Mouse (Mus musculus): Measurements from ENCODE around the gene Abhd2.

Gene Abhd2

GRCm38 (mm10) chr7:79272789-79273718 is at the start of gene Abhd2:
TSS of gene Abhd2 (plus strand) at chr7:79273199.
- peak; percentile 98 for DNase-seq (ENCODE audit: low read depth)

DNA sequence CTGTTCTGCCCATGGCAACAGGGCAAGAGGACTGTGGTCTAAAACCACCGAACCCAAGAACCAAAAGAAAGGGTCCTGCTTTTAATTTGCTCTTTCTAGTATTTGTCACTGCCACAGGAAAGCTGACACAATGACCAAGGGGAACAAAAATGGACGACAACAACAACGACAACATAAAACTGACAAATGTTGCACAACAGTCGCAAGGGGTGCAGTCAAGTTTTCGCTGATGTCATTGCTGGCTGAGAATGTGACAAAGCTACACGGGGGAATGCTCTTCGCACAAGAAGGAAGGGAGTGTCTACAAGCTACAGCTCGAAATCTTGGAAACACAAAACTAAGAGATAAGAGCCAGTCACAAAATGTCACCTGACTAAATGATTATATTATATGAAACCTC is 47.5 kb upstream of the Abhd2 start:
- no peak for DNase-seq (ENCODE audit: low read depth)

GRCm38 (mm10) chr7:79226172-79226571 is 46.8 kb upstream of the Abhd2 start:
- no peak for DNase-seq (ENCODE audit: low read depth)

GRCm38 (mm10) chr7:79226834-79227486 is 46.0 kb upstream of the Abhd2 start:
- no peak for DNase-seq (ENCODE audit: low read depth)

DNA sequence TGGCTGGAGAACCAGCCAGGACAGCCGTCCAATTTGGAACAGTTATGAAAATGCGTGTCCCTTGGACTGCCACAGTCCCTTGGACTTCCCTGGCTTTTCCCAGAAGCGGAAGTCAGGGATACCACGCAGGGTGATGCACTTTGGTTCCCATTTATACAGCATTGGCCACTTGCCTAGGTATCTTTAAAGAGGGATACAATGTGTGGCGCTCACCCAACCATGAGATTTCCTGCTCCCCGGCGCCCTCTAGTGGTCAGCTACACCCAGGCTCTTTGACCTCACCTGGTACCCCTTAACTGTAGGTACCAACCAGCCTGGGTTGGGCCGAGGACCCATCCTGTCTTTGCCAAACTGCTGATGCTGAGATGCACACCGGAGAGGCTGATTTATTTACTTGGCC is 44.5 kb upstream of the Abhd2 start:
- DNase-seq (ENCODE audit: low read depth): peak; percentile 84

DNA sequence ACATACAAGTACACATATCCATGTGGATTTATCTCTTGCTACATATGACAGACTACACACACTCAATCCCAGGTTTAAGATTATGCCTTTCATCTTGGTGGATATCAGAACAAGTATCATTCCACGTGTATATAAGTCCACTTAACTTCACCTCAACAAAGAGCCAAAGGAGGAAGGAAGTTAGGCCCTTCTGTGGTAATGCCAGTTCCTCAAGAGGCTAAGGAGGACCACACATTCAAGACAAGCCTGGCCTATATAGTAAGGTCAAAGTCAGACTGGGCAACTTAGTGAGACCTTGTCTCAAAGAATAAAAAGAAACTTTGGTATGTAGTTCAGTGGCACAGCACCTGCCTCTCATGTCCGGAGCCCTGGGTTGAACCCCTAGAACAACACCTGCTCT is 41.4 kb upstream of the Abhd2 start:
- DNase-seq (ENCODE audit: low read depth): no peak

DNA sequence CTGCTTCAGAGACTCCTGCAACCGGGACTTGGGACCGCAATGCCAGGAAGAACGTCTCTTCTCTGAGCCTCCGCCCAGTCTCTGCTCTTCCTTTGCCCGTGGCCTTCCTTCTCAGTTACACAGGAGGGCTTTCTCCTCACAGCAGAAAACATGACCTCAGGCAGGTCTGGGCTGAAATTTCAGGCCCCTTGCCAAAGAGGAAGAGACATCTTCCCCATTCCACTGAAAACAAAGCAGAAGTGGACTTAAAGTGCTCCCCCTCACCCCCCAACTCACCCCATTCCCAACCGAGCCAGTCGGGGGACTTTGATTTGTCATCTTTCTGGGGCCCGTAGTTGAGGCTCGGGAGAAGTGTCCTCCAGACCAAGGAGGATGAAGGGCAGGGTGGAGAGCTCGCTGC is 41.0 kb upstream of the Abhd2 start:
- no peak for DNase-seq (ENCODE audit: low read depth)

GRCm38 (mm10) chr7:79238741-79239140 is 34.3 kb upstream of the Abhd2 start:
- peak; percentile 63 for DNase-seq (ENCODE audit: low read depth)

- no peak for DNase-seq (ENCODE audit: low read depth)
Measured at GRCm38 (mm10) chr7:79241931-79242625, 30.9 kb upstream of the Abhd2 start.

DNA sequence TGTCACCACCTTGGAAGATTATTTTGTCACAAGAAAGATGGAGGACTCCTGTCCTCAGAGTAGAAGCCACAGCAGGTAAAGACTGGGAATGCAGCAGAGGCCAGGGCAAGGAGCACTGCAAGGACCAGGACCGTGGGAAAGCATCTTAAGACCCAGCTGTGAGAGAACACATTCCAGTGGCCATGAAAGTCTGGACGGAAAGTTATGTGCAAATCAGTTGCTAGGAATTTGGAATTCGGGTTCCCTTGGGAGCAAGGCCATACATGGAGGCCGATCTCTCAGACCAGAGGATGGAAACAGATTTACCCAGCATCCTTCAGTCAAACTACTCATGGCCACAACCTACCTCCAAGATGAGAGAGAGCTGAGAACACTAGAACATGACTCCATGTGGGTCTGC is 29.8 kb upstream of the Abhd2 start:
- no peak for DNase-seq (ENCODE audit: low read depth)

DNA sequence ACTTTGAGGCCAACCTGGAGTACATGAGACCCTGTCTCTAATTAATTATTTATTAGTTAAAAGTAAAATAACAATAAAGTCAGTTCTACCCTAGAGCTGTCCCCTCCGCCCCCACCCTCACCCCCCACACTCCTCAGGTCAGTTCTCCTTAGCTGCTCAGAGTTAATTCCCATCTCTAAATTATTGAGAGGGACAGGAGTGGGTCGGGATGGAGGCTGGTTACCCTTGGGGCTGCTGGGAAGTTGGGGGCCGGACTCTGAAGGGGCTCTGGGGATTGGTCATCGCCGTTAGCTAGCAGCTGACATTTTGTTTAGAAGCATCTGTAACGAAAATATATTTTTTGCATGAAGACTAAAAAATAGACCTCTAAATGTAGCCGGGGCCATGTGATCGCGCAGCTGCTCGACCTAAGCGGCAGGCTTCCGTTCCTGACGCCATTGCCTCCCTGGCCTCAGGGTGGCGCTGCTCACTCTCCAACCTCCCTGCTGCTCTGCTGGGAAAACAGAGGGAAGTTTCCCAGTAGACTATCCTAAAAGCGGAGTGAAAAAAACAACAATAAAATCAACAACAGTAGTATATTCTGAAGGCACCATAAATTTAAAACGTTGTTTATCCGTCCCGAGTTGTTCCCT is 26.8 kb upstream of the Abhd2 start:
- DNase-seq (ENCODE audit: low read depth): peak; percentile 65

- DNase-seq (ENCODE audit: low read depth): no peak
Measured at GRCm38 (mm10) chr7:79247408-79247807, 25.6 kb upstream of the Abhd2 start.

- DNase-seq (ENCODE audit: low read depth): no peak
Measured at GRCm38 (mm10) chr7:79247881-79248389, 25.1 kb upstream of the Abhd2 start.

DNA sequence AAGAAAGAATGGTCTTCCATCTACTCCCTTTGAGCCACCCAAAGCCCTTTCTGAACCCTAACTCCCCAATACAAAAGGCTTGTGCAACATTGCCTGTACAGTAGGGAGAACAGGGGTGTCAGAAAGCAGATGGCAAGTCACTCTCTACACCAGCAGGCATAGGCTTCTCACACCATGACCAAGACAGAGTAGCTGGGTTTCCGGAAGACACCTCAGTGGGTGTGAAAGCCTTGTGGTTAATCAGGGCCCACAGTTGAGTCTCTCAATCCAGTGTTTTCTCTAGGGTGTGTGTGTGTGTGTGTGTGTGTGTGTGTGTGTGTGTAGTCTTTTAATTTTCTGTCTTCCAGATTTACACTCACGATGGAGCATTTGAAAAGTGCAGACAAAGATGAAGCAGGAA is 23.4 kb upstream of the Abhd2 start:
- DNase-seq (ENCODE audit: low read depth): peak; percentile 56

DNA sequence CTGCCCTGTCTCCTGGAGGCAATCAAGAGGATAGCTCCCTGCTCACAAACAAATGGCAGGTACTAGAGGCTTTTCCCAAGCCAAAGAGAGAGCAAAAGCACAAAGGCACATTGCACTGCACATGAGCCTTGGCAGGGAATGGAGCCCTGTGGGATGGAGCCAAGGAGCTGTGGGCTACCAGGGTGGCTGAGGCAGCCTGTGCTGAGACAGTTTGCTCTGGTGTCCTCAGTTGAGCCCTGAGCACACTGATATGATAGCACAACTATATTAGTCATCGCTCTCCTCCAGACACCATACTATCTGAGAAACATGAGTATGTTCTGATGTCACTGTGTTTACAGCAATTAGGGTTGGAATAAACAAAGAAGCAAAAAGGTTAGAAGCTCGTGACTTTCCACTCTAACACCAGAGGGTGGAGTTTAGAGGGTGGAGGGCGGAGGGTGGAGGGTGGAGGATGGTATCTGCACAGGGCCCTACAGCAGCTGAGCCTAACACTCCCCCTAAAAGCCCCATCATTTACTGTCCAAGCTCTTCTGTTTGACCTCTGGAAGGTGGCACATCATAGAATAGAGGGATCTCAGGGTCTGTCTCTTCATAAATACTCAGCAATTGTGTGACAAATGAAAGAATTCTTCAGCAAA is 18.6 kb upstream of the Abhd2 start:
- DNase-seq (ENCODE audit: low read depth): no peak

GRCm38 (mm10) chr7:79255350-79255749 is 17.6 kb upstream of the Abhd2 start:
- DNase-seq (ENCODE audit: low read depth): no peak

GRCm38 (mm10) chr7:79255752-79256151 is 17.2 kb upstream of the Abhd2 start:
- no peak for DNase-seq (ENCODE audit: low read depth)

GRCm38 (mm10) chr7:79256716-79257115 is 16.3 kb upstream of the Abhd2 start:
- DNase-seq (ENCODE audit: low read depth): no peak

DNA sequence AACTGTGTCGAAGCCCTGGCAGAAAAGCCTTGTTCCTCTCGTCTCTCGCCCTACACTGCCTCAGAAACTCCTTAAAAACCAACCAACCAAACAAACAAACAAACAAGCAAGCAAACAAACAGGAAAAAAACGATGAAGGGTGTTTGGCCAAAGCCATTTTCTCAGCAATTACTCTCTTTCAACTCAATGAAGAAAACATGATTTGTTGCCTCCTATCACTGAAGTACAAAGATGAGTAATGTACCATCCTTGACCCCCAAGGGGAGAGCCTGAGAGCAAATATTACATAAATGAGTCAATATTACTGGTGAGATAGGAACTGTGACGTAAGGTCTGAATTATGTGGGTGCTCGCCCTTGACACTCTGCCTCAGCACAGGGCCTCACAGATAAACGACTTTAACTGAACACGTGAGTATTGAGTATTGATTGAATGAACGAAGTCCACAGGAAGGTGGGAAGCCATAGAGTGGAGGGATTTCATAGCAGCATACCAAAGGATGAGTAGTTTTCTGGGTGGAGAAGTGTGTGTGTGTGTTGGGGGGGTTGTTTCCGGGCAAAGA is 13.9 kb upstream of the Abhd2 start:
- no peak for DNase-seq (ENCODE audit: low read depth)

DNA sequence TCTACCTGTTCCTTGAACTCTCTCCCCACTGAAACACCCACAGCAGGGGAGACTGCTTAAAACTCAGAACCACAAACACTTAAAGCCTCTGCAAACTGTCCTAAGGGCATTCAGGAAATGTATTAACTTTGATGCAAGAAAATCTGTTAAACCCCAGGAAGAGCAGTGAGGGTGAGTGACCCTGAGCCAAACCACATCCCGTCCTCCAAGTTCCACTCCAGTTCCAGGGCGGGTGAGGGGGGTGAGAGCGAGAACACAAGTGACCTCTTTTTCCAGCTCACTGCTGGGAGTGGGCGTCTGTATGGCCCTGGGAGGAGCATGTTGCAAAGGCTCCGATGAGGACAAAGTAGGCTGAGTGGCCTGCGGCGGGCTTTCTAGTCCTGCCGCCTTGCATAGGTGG is 10.5 kb upstream of the Abhd2 start:
- peak; percentile 33 for DNase-seq (ENCODE audit: low read depth)

DNA sequence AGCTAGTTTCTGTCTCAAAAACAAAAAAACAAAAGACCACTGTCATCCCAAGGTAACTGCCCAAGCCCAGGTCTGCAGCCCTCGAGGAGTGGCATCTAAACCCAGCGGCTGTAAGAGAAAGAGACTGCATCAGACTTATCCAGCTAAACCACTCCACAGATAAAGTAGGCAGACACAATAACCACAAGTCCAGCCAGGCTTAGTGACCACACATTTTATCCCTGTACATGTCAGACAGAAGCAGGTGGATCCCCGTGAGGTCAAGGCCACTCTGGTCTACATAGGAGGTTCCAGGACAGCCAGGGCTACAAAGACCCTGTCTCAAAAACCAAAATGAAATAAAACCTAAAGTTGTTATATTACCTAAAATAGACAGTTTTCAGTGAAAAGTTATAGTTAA is 9.2 kb upstream of the Abhd2 start:
- no peak for DNase-seq (ENCODE audit: low read depth)
